Comparison of ENCODE assay signal across 21 mouse cellular contexts in genomic region chr1:193860767-193861299, GRCm38 (mm10).
DNase-seq lines count a peak whose midpoint lies in the region; ATAC-seq and TF ChIP-seq lines count a peak whose summit lies in the region.
"Had no signal": no experiment of that assay in that cellular context is flagged by ENCODE, and none has a peak within 500 bp of the region (broad histone marks: within the 10 kb centered on the region; RNA-seq: fewer than 3 reads in every experiment).

No protein-coding gene starts in this region.

- no peak for DNase-seq in hindbrain, postnatal 0 days (ENCODE audit: low spot score)
- DNase-seq: adrenal gland, postnatal 10 days; heart, postnatal 10 days; liver, postnatal 0 days; right cerebral cortex, postnatal 25 days; thymus, postnatal 14 days had no signal

- no peaks in the 10 kb centered on the region for H3K27me3 ChIP-seq in hindbrain, embryonic 13.5 days
- H3K27me3 ChIP-seq in hindbrain, postnatal 0 days (ENCODE audit: insufficient read depth, low read length) = no peaks in the 10 kb centered on the region
- no peaks in the 10 kb centered on the region for H3K27me3 ChIP-seq in midbrain, embryonic 12.5 days
- no peaks in the 10 kb centered on the region for H3K27me3 ChIP-seq in midbrain, embryonic 16.5 days (ENCODE audit: control insufficient read depth, insufficient read depth, low read depth, low read length)
- no peaks in the 10 kb centered on the region for H3K27me3 ChIP-seq in kidney, embryonic 15.5 days
- H3K27me3 ChIP-seq in stomach, embryonic 16.5 days (ENCODE audit: control insufficient read depth, insufficient read depth, low read length) = no peaks in the 10 kb centered on the region
- H3K27me3 ChIP-seq: embryonic facial prominence, embryonic 13.5 days; forebrain, embryonic 15.5 days; hindbrain, embryonic 12.5 days; megakaryocyte, embryonic 14.5 days; Patski had no signal

- no peak overlapping the region for H3K4me3 ChIP-seq in hindbrain, embryonic 13.5 days
- H3K4me3 ChIP-seq in hindbrain, postnatal 0 days (ENCODE audit: low read length) = no peak overlapping the region
- no peak overlapping the region for H3K4me3 ChIP-seq in midbrain, embryonic 12.5 days
- H3K4me3 ChIP-seq in midbrain, embryonic 16.5 days (ENCODE audit: low read depth, low read length) = no peak overlapping the region
- no peak overlapping the region for H3K4me3 ChIP-seq in kidney, embryonic 15.5 days (replicated peaks)
- no peak overlapping the region for H3K4me3 ChIP-seq in stomach, embryonic 16.5 days (replicated peaks; ENCODE audit: low read length)
- H3K4me3 ChIP-seq: embryonic facial prominence, embryonic 13.5 days; forebrain, embryonic 15.5 days; heart, embryonic 10.5 days; hindbrain, embryonic 12.5 days; limb, embryonic 10.5 days; megakaryocyte, embryonic 14.5 days; myocyte had no signal

- no peak for TF ChIP-seq CTCF in hindbrain, postnatal 0 days (IDR thresholded peaks at IDR 0.05; ENCODE audit: low read depth)

- no peak for ATAC-seq in hindbrain, embryonic 13.5 days (ENCODE audit: low FRiP score)
- ATAC-seq in hindbrain, postnatal 0 days = no peak
- peak; percentile 46 for ATAC-seq in midbrain, embryonic 12.5 days (ENCODE audit: low FRiP score, low read depth)
- ATAC-seq in midbrain, embryonic 16.5 days = no peak
- ATAC-seq in kidney, embryonic 15.5 days (replicated peaks; ENCODE audit: low FRiP score) = peak; percentile 88
- ATAC-seq in stomach, embryonic 16.5 days (ENCODE audit: insufficient read depth, low FRiP score) = no peak
- ATAC-seq in erythroid progenitor cell, adult 5-6 weeks (replicated peaks; ENCODE audit: low FRiP score, poor library complexity, severe bottlenecking) = no peak
- ATAC-seq: CD4-positive, CD25-positive, alpha-beta regulatory T cell, adult 4 months; forebrain, embryonic 15.5 days; liver, postnatal 0 days; Patski had no signal

- H3K4me1 ChIP-seq in hindbrain, embryonic 13.5 days (replicated peaks) = peaks cover 20% of the 10 kb centered on the region
- 0 out of 2 replicates have a peak, but pooled peaks cover 8% of the 10 kb centered on the region for H3K4me1 ChIP-seq in hindbrain, postnatal 0 days (ENCODE audit: insufficient read depth, low read length)
- peaks cover 19% of the 10 kb centered on the region for H3K4me1 ChIP-seq in midbrain, embryonic 12.5 days
- H3K4me1 ChIP-seq in midbrain, embryonic 16.5 days (ENCODE audit: control insufficient read depth, insufficient read depth, low read length) = peaks cover 9% of the 10 kb centered on the region
- H3K4me1 ChIP-seq in kidney, embryonic 15.5 days = peaks cover 30% of the 10 kb centered on the region
- H3K4me1 ChIP-seq in stomach, embryonic 16.5 days (ENCODE audit: control insufficient read depth, insufficient read depth, low read length) = 0 out of 2 replicates have a peak, but pooled peaks cover 7% of the 10 kb centered on the region
- H3K4me1 ChIP-seq: megakaryocyte, embryonic 14.5 days had no signal

- H3K9me3 ChIP-seq in hindbrain, embryonic 13.5 days = no peaks in the 10 kb centered on the region
- no peaks in the 10 kb centered on the region for H3K9me3 ChIP-seq in hindbrain, postnatal 0 days (ENCODE audit: low read length)
- H3K9me3 ChIP-seq in midbrain, embryonic 12.5 days = no peaks in the 10 kb centered on the region
- no peaks in the 10 kb centered on the region for H3K9me3 ChIP-seq in midbrain, embryonic 16.5 days (replicated peaks; ENCODE audit: control insufficient read depth, low read length, poor library complexity, severe bottlenecking)
- no peaks in the 10 kb centered on the region for H3K9me3 ChIP-seq in kidney, embryonic 15.5 days (replicated peaks)
- no peaks in the 10 kb centered on the region for H3K9me3 ChIP-seq in stomach, embryonic 16.5 days (replicated peaks; ENCODE audit: control insufficient read depth, low read length)
- H3K9me3 ChIP-seq: embryonic facial prominence, embryonic 13.5 days; forebrain, embryonic 15.5 days; heart, embryonic 10.5 days; hindbrain, embryonic 12.5 days; limb, embryonic 10.5 days had no signal

- WGBS in hindbrain, embryonic 13.5 days = 60% methylated on average over 5 of the region's 5 CpGs
- WGBS in hindbrain, postnatal 0 days = 68% methylated on average over 5 of the region's 5 CpGs
- 62% methylated on average over 5 of the region's 5 CpGs for WGBS in midbrain, embryonic 12.5 days
- WGBS in midbrain, embryonic 16.5 days = 65% methylated on average over 5 of the region's 5 CpGs
- 47% methylated on average over 5 of the region's 5 CpGs for WGBS in kidney, embryonic 15.5 days
- 74% methylated on average over 5 of the region's 5 CpGs for WGBS in stomach, embryonic 16.5 days

- no peak overlapping the region for H3K9ac ChIP-seq in hindbrain, embryonic 13.5 days
- no peak overlapping the region for H3K9ac ChIP-seq in hindbrain, postnatal 0 days (replicated peaks; ENCODE audit: low read length)
- no peak overlapping the region for H3K9ac ChIP-seq in midbrain, embryonic 12.5 days (replicated peaks)
- H3K9ac ChIP-seq in midbrain, embryonic 16.5 days (ENCODE audit: low read depth, low read length) = no peak overlapping the region
- H3K9ac ChIP-seq in kidney, embryonic 15.5 days = no peak overlapping the region
- H3K9ac ChIP-seq in stomach, embryonic 16.5 days (ENCODE audit: low read length) = no peak overlapping the region
- H3K9ac ChIP-seq: embryonic facial prominence, embryonic 13.5 days; forebrain, embryonic 15.5 days; hindbrain, embryonic 12.5 days; liver, postnatal 0 days had no signal

- H3K27ac ChIP-seq in hindbrain, embryonic 13.5 days = peak overlapping the region; percentile 60
- no peak overlapping the region for H3K27ac ChIP-seq in hindbrain, postnatal 0 days
- no peak overlapping the region for H3K27ac ChIP-seq in midbrain, embryonic 12.5 days (replicated peaks)
- H3K27ac ChIP-seq in midbrain, embryonic 16.5 days (ENCODE audit: low read length) = no peak overlapping the region
- peak overlapping the region; percentile 69 for H3K27ac ChIP-seq in kidney, embryonic 15.5 days
- peak overlapping the region; percentile 54; the same call in 1 of the 2 replicates for H3K27ac ChIP-seq in stomach, embryonic 16.5 days (ENCODE audit: low read length)
- H3K27ac ChIP-seq: embryonic facial prominence, embryonic 13.5 days; heart, embryonic 10.5 days; limb, embryonic 10.5 days had no signal

- H3K4me2 ChIP-seq in hindbrain, embryonic 13.5 days = no peak overlapping the region
- H3K4me2 ChIP-seq in hindbrain, postnatal 0 days (ENCODE audit: low read depth, low read length) = no peak overlapping the region
- no peak overlapping the region for H3K4me2 ChIP-seq in midbrain, embryonic 12.5 days (replicated peaks)
- H3K4me2 ChIP-seq in midbrain, embryonic 16.5 days (ENCODE audit: low read length) = no peak overlapping the region
- H3K4me2 ChIP-seq in kidney, embryonic 15.5 days = no peak overlapping the region
- no peak overlapping the region for H3K4me2 ChIP-seq in stomach, embryonic 16.5 days (ENCODE audit: low read depth, low read length)
- H3K4me2 ChIP-seq: embryonic facial prominence, embryonic 13.5 days; forebrain, embryonic 15.5 days; hindbrain, embryonic 12.5 days had no signal

- no peaks in the 10 kb centered on the region for H3K36me3 ChIP-seq in hindbrain, embryonic 13.5 days
- no peaks in the 10 kb centered on the region for H3K36me3 ChIP-seq in hindbrain, postnatal 0 days (ENCODE audit: insufficient read depth, low read length)
- H3K36me3 ChIP-seq in midbrain, embryonic 12.5 days = no peaks in the 10 kb centered on the region
- H3K36me3 ChIP-seq in midbrain, embryonic 16.5 days (ENCODE audit: control insufficient read depth, insufficient read depth, low read length) = no peaks in the 10 kb centered on the region
- no peaks in the 10 kb centered on the region for H3K36me3 ChIP-seq in kidney, embryonic 15.5 days
- H3K36me3 ChIP-seq in stomach, embryonic 16.5 days (ENCODE audit: control insufficient read depth, insufficient read depth, low read length) = no peaks in the 10 kb centered on the region
- H3K36me3 ChIP-seq: embryonic facial prominence, embryonic 13.5 days; forebrain, embryonic 15.5 days; heart, embryonic 10.5 days; hindbrain, embryonic 12.5 days; limb, embryonic 10.5 days had no signal

Comparison
In these comparisons a context has a peak if more than half of its experiments do, and no peak if none do; other contexts are left out.
1. ATAC-seq: peak in midbrain, embryonic 12.5 days (single experiment) and kidney, embryonic 15.5 days (single experiment); none in hindbrain, embryonic 13.5 days (single experiment), hindbrain, postnatal 0 days (single experiment), midbrain, embryonic 16.5 days (single experiment), stomach, embryonic 16.5 days (single experiment) and erythroid progenitor cell, adult 5-6 weeks (single experiment).
2. H3K27ac ChIP-seq: peak in hindbrain, embryonic 13.5 days (single experiment), kidney, embryonic 15.5 days (single experiment) and stomach, embryonic 16.5 days (single experiment); none in hindbrain, postnatal 0 days (single experiment), midbrain, embryonic 12.5 days (single experiment) and midbrain, embryonic 16.5 days (single experiment).